Mouse (Mus musculus): Measurements from ENCODE around the gene Setdb1. TPM values are rescaled to one million over a fixed set of nuclear protein-coding genes. Genes with fewer than 3 reads are reported as not detected.
"Not testable (repeated sequence)": the region's sequence is repeated elsewhere in the genome, so short reads cannot be mapped to it uniquely, and the experiment has no call there.

Setdb1 gene
- 30.2 and 56.5 TPM in 2 replicates for polyA plus RNA-seq (2014; fragmentation: Nextera tagmentation; extraction: Ambion mirVana)

DNA sequence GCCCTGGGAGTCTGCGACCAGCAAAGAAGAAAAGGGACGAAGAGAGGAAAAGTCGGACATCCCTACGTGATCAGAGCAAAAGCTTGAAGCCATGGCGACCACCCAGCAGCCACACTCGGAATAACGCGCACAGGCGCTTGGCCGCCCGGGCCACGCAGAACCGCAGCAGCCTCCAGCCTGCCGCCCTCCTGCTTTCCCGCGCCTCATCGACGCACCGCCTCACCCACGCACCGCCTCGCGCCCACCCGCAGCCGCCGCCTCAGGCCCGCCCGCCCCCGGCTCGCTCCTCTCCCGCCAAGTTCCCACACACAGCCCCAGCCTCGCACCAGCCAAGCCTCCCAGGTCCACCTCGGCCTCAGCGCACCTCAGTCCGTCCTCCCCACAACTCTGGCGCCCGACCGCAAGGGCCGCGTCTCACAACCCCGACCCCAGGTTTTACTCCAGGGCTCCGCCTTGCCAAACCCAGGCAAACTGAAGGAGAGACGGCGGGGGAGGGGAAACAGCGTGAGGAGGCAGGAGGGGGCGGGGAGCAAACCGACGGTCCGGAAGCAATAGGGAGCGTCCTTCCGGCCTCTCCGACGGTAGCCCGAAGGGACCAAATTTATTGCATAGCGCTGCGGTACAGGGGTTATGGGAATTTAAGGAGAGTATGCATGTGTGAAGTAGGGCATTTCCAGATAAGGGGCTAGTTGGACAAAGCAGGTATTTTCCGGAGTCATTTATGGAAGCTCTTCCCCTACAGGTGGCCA is at the start of gene Setdb1:
Setdb1 (minus strand) TSS at position 502 of the 749 bp plus-strand sequence.
- H3K4me1 ChIP-seq (ENCODE audit: control insufficient read depth, insufficient read depth, low read length); H3K27me3 ChIP-seq (ENCODE audit: control insufficient read depth, insufficient read depth, low read length); H3K27ac ChIP-seq (ENCODE audit: low read depth, low read length); H3K9me3 ChIP-seq (ENCODE audit: control insufficient read depth, low read length): not testable (repeated sequence)
- peak within 1 kb of the TSS; percentile 56 for H3K9ac ChIP-seq (ENCODE audit: low read depth, low read length)
- H3K4me2 ChIP-seq (replicated peaks; ENCODE audit: low read depth, low read length) = peak within 1 kb of the TSS; percentile 31
- peaks cover 21% of the 10 kb centered on the region for H3K36me3 ChIP-seq (ENCODE audit: control insufficient read depth, insufficient read depth, low read length)
- H3K4me3 ChIP-seq (ENCODE audit: low read length) = peak within 1 kb of the TSS; percentile 47
- WGBS = under 1% methylated on average over 28 of the region's 57 CpGs
- peak; percentile 95 for ATAC-seq (ENCODE audit: low FRiP score, low TSS enrichment)

- WGBS = 95% methylated on average over 3 of the region's 3 CpGs
- no peak within 1 kb of the TSS for H3K9ac ChIP-seq (ENCODE audit: low read depth, low read length)
- no peak for ATAC-seq (ENCODE audit: low FRiP score, low TSS enrichment)
- no peaks in the 10 kb centered on the region for H3K4me1 ChIP-seq (ENCODE audit: control insufficient read depth, insufficient read depth, low read length)
- H3K27me3 ChIP-seq (ENCODE audit: control insufficient read depth, insufficient read depth, low read length) = no peaks in the 10 kb centered on the region
- H3K4me2 ChIP-seq (replicated peaks; ENCODE audit: low read depth, low read length) = no peak within 1 kb of the TSS
- no peaks in the 10 kb centered on the region for H3K36me3 ChIP-seq (ENCODE audit: control insufficient read depth, insufficient read depth, low read length)
- no peaks in the 10 kb centered on the region for H3K9me3 ChIP-seq (ENCODE audit: control insufficient read depth, low read length)
- no peak within 1 kb of the TSS for H3K27ac ChIP-seq (ENCODE audit: low read depth, low read length)
- no peak within 1 kb of the TSS for H3K4me3 ChIP-seq (ENCODE audit: low read length)
These were observed 45.7 kb upstream of the Setdb1 start, which contains the start of gene 4930558C23Rik for GRCm38 (mm10) chr3:95402741-95403140. Gene 4930558C23Rik, minus strand, starts transcription at chr3:95402841.

DNA sequence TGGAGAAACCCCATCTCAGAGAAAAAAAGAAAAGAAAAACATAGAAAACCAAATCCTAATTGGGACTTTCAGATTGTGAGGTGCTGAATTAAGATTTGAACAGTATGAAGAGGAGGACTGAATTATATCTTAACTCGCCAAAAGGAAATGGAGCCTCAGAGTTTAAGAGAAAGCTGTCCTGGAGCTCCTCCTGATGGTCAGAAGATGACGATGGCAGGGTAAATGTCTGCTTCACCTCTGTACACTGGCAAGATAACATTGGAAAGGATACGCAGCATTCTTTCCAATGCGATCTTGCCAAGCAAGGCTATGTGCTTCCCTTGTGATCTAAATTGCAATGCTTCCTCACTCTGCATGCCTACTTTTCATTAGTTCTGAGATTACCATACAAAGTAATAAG is 37.4 kb upstream of the Setdb1 start:
- WGBS = 87% methylated on average over 4 of the region's 4 CpGs
- no peaks in the 10 kb centered on the region for H3K27me3 ChIP-seq (ENCODE audit: control insufficient read depth, insufficient read depth, low read length)
- no peak overlapping the region for H3K4me3 ChIP-seq (ENCODE audit: low read length)
- no peak overlapping the region for H3K4me2 ChIP-seq (replicated peaks; ENCODE audit: low read depth, low read length)
- no peak overlapping the region for H3K27ac ChIP-seq (ENCODE audit: low read depth, low read length)
- ATAC-seq (ENCODE audit: low FRiP score, low TSS enrichment) = no peak
- peaks cover 6% of the 10 kb centered on the region for H3K9me3 ChIP-seq (ENCODE audit: control insufficient read depth, low read length)
- no peaks in the 10 kb centered on the region for H3K4me1 ChIP-seq (ENCODE audit: control insufficient read depth, insufficient read depth, low read length)
- H3K9ac ChIP-seq (ENCODE audit: low read depth, low read length) = no peak overlapping the region
- no peaks in the 10 kb centered on the region for H3K36me3 ChIP-seq (ENCODE audit: control insufficient read depth, insufficient read depth, low read length)

DNA sequence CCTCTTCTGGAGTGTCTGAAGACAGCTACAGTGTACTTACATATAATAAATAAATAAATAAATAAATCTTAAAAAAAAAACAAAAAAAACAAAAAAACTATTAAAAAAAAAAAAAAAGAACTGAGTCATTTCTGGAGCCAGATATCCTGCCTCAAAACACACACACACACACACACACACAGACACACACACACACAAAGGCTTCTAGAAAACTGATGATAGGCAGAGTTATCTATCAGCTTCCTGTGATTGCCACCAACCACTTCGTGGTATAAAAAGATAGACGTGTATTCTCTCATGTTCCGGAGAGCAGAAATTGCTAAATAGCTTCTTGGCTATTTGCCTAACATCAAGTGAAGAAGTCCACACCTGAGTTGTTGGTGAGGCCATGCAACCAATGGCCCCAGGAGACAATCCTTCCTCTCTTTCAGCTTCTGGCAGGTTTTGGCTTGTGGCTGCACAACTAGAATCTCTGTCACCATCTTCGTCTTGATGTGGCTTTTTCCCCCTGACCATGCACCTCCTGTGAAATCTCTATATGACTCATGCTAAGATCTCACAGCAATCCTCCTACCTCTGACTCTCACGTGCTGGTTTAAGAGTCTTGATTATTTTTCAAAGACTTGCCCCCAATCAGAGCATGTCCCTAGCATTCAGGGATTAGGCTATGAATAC is 28.5 kb upstream of the Setdb1 start:
- Histone ChIP-seq H3K27ac (ENCODE audit: low read depth, low read length) (no peak overlapping the region), H3K4me3 (ENCODE audit: low read length) (no peak overlapping the region), H3K9ac (ENCODE audit: low read depth, low read length) (no peak overlapping the region), H3K4me2 (replicated peaks; ENCODE audit: low read depth, low read length) (no peak overlapping the region), H3K36me3 (ENCODE audit: control insufficient read depth, insufficient read depth, low read length) (no peaks in the 10 kb centered on the region), H3K4me1 (ENCODE audit: control insufficient read depth, insufficient read depth, low read length) (no peaks in the 10 kb centered on the region), H3K27me3 (ENCODE audit: control insufficient read depth, insufficient read depth, low read length) (no peaks in the 10 kb centered on the region), H3K9me3 (ENCODE audit: control insufficient read depth, low read length) (no peaks in the 10 kb centered on the region)
- no peak for ATAC-seq (ENCODE audit: low FRiP score, low TSS enrichment)
- WGBS = 89% methylated on average over 5 of the region's 5 CpGs

GRCm38 (mm10) chr3:95373208-95373607 is 16.2 kb upstream of the Setdb1 start:
- Histone ChIP-seq H3K4me1 (ENCODE audit: control insufficient read depth, insufficient read depth, low read length) (no peaks in the 10 kb centered on the region), H3K4me2 (replicated peaks; ENCODE audit: low read depth, low read length) (no peak overlapping the region), H3K36me3 (ENCODE audit: control insufficient read depth, insufficient read depth, low read length) (no peaks in the 10 kb centered on the region), H3K27me3 (ENCODE audit: control insufficient read depth, insufficient read depth, low read length) (no peaks in the 10 kb centered on the region), H3K27ac (ENCODE audit: low read depth, low read length) (no peak overlapping the region), H3K9me3 (ENCODE audit: control insufficient read depth, low read length) (peaks cover 18% of the 10 kb centered on the region), H3K9ac (ENCODE audit: low read depth, low read length) (no peak overlapping the region), H3K4me3 (ENCODE audit: low read length) (no peak overlapping the region)
- no peak for ATAC-seq (ENCODE audit: low FRiP score, low TSS enrichment)
- 92% methylated on average over 10 of the region's 10 CpGs for WGBS

DNA sequence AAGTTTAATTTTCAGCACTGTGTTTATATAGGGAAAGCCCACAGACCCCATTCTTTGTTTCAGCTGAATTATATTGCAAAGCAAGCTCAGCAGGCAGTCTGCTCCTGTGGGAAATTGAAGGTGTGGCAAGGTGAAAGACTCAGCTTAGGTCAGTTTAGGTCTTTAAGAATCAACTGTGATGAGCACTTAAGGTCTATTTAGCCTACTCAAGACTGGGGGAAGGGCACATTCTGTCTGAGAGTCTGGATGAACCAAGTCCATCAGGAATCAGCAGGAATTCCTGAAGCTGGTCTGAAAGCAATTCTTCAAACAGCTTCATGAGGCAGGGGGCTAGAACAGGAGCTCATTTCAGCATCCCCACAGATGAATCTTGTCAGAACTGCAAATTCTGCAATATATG is 13.1 kb upstream of the Setdb1 start:
- H3K27ac ChIP-seq (ENCODE audit: low read depth, low read length) = no peak overlapping the region
- H3K36me3 ChIP-seq (ENCODE audit: control insufficient read depth, insufficient read depth, low read length) = no peaks in the 10 kb centered on the region
- H3K4me1 ChIP-seq (ENCODE audit: control insufficient read depth, insufficient read depth, low read length) = no peaks in the 10 kb centered on the region
- H3K4me3 ChIP-seq (ENCODE audit: low read length) = no peak overlapping the region
- H3K4me2 ChIP-seq (replicated peaks; ENCODE audit: low read depth, low read length) = no peak overlapping the region
- H3K27me3 ChIP-seq (ENCODE audit: control insufficient read depth, insufficient read depth, low read length) = no peaks in the 10 kb centered on the region
- no peak overlapping the region for H3K9ac ChIP-seq (ENCODE audit: low read depth, low read length)
- peaks cover 4% of the 10 kb centered on the region; the same call in 1 of the 2 replicates for H3K9me3 ChIP-seq (ENCODE audit: control insufficient read depth, low read length)
- no peak for ATAC-seq (ENCODE audit: low FRiP score, low TSS enrichment)

DNA sequence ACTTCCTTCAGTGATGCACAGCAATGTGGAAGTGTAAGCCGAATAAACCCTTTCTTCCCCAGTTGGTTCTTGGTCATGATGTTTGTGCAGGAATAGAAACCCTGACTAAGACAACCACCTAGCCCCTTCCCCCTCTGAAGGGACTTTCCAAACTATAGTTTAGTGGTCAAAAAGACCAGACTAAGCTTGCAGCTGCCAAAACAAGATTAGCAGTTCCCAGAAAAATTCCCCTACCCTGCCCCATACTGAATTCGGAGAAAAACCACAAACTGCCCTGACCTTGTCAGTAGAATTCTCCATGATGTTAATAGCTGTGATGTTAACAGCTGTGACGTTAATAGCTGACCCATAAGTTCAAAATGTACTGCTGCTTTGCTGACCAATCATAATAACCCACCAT is 3.3 kb upstream of the Setdb1 start:
- not testable (repeated sequence) for H3K4me2 ChIP-seq (replicated peaks; ENCODE audit: low read depth, low read length); H3K36me3 ChIP-seq (ENCODE audit: control insufficient read depth, insufficient read depth, low read length); H3K27ac ChIP-seq (ENCODE audit: low read depth, low read length); H3K4me3 ChIP-seq (ENCODE audit: low read length); H3K9ac ChIP-seq (ENCODE audit: low read depth, low read length); ATAC-seq (ENCODE audit: low FRiP score, low TSS enrichment); H3K4me1 ChIP-seq (ENCODE audit: control insufficient read depth, insufficient read depth, low read length); H3K27me3 ChIP-seq (ENCODE audit: control insufficient read depth, insufficient read depth, low read length); H3K9me3 ChIP-seq (ENCODE audit: control insufficient read depth, low read length)
- WGBS = 78% methylated on average over 3 of the region's 3 CpGs

DNA sequence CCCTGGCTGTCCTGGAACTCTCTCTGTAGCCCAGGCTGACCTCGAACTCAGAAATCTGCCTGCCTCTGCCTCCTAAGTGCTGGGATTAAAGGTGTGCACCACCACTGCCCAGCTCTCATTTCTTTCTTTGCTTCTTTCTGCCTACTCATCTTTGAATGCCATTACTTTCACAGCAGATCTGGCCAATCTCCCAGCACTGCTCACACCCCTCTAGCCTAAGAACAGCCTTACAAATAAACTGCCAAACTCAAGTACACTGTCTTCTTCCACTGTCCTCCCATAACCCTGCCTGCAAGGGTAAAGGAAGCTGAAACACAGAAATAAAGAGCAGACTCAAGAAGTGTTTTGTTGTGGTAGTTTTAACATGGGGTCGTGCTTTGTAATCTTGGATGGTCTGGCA is 744 bp upstream of the Setdb1 start:
- no peak overlapping the region for H3K4me2 ChIP-seq (replicated peaks; ENCODE audit: low read depth, low read length)
- H3K27me3 ChIP-seq (ENCODE audit: control insufficient read depth, insufficient read depth, low read length) = no peaks in the 10 kb centered on the region
- ATAC-seq (ENCODE audit: low FRiP score, low TSS enrichment) = no peak
- H3K4me1 ChIP-seq (ENCODE audit: control insufficient read depth, insufficient read depth, low read length) = no peaks in the 10 kb centered on the region
- 94% methylated on average over 2 of the region's 2 CpGs for WGBS
- peaks cover 12% of the 10 kb centered on the region for H3K36me3 ChIP-seq (ENCODE audit: control insufficient read depth, insufficient read depth, low read length)
- H3K27ac ChIP-seq (ENCODE audit: low read depth, low read length) = no peak overlapping the region
- H3K4me3 ChIP-seq (ENCODE audit: low read length) = no peak overlapping the region
- H3K9me3 ChIP-seq (ENCODE audit: control insufficient read depth, low read length) = no peaks in the 10 kb centered on the region
- H3K9ac ChIP-seq (ENCODE audit: low read depth, low read length) = no peak overlapping the region

GRCm38 (mm10) chr3:95355911-95356544 is 974 bp downstream of the Setdb1 start:
- Histone ChIP-seq H3K36me3 (ENCODE audit: control insufficient read depth, insufficient read depth, low read length) (peaks cover 26% of the 10 kb centered on the region), H3K4me2 (replicated peaks; ENCODE audit: low read depth, low read length) (peak overlapping the region; percentile 31; the same call in 1 of the 2 replicates), H3K4me3 (ENCODE audit: low read length) (peak overlapping the region; percentile 47)
- H3K27me3 ChIP-seq (ENCODE audit: control insufficient read depth, insufficient read depth, low read length); H3K4me1 ChIP-seq (ENCODE audit: control insufficient read depth, insufficient read depth, low read length); ATAC-seq (ENCODE audit: low FRiP score, low TSS enrichment); H3K27ac ChIP-seq (ENCODE audit: low read depth, low read length); H3K9me3 ChIP-seq (ENCODE audit: control insufficient read depth, low read length); H3K9ac ChIP-seq (ENCODE audit: low read depth, low read length): not testable (repeated sequence)
- WGBS = 32% methylated on average over 8 of the region's 19 CpGs

All from kidney, embryonic 14.5 days (tissue).